Mouse (Mus musculus): ENCODE measurements around the gene Gpr143.
"Not testable (repeated sequence)": the region's sequence is repeated elsewhere in the genome, so short reads cannot be mapped to it uniquely, and the experiment has no call there.

Gene Gpr143

GRCm38 (mm10) chrX:152781720-152782403 lies at the start of gene Gpr143:
Gpr143 (plus strand) TSS chrX:152781921.
- DNase-seq (ENCODE audit: low spot score) = peak; percentile 16

- DNase-seq (ENCODE audit: low spot score) = no peak
Measured at GRCm38 (mm10) chrX:152735283-152735682, 46.4 kb upstream of the Gpr143 start.

DNA sequence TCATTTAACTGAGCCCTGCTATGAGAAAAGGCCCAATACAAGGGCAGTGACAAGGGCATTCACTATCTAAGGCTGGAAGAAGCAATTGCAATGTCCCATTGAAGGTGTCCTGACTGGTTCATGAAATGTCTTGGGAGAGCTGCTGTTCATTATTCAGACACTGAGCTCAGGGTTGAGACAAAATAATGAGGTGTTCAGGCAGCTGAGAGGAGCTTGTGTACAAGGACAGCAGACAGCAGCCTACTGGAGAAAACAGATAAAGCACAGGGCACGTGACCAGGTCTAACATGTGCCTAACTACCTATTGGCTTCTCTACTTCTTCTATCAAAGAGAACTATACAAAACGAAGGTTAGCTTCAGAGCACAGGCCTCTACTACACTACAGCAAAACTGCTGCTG lies 43.5 kb upstream of the Gpr143 start:
- DNase-seq (ENCODE audit: low spot score) = no peak

- no peak for DNase-seq (ENCODE audit: low spot score)
Measured at GRCm38 (mm10) chrX:152738759-152739368, 42.9 kb upstream of the Gpr143 start.

- DNase-seq (ENCODE audit: low spot score) = no peak
Measured at GRCm38 (mm10) chrX:152743642-152744041, 38.1 kb upstream of the Gpr143 start.

GRCm38 (mm10) chrX:152745925-152746324 lies 35.8 kb upstream of the Gpr143 start:
- no peak for DNase-seq (ENCODE audit: low spot score)

DNA sequence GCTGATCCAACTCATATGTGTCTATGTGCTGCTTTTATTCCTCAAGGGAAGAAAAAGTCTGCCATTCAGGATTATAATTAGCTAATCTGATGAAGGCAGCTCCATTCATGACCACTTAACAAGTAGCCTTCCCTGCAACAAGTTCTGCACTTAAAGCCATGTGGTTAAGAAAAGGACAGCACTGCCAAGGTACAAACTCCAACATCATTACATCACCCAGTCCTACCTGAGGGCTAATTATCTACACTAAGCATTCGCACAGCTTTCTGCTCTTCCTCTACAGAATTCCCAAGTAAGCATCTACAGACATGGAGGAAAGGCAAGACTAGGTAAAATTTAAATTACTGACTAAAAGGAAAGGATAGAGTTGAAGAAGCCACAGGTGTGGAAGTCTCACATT lies 25.9 kb upstream of the Gpr143 start:
- DNase-seq (ENCODE audit: low spot score) = no peak

GRCm38 (mm10) chrX:152756293-152756692 lies 25.4 kb upstream of the Gpr143 start:
- no peak for DNase-seq (ENCODE audit: low spot score)

DNA sequence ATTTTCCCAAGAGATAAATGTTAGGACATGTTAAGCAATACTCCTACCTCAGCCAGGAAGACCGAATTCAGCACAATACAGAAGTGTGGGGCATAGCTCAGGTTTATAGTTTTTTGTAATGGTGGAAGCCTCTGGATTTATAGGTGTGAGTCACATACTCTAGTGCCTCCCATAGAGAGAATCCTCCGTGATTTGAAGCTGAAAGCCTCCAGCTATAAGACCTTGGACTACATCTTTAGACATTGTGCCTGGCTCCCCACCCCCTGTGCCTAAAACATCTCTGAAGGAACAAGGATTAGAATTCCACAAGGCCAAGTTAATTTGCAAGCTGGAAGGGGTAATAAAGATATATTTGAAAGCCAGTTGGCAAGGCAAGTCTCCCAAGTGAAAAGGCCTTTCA lies 19.3 kb upstream of the Gpr143 start:
- DNase-seq (ENCODE audit: low spot score) = no peak

- DNase-seq (ENCODE audit: low spot score) = no peak
Measured at GRCm38 (mm10) chrX:152762855-152763254, 18.9 kb upstream of the Gpr143 start.

GRCm38 (mm10) chrX:152764171-152764570 lies 17.6 kb upstream of the Gpr143 start:
- no peak for DNase-seq (ENCODE audit: low spot score)

- DNase-seq (ENCODE audit: low spot score) = peak; percentile 19
Measured at GRCm38 (mm10) chrX:152768891-152769599, 12.7 kb upstream of the Gpr143 start, which contains the start of gene Shroom2. Shroom2 (minus strand) TSS chrX:152769465.

DNA sequence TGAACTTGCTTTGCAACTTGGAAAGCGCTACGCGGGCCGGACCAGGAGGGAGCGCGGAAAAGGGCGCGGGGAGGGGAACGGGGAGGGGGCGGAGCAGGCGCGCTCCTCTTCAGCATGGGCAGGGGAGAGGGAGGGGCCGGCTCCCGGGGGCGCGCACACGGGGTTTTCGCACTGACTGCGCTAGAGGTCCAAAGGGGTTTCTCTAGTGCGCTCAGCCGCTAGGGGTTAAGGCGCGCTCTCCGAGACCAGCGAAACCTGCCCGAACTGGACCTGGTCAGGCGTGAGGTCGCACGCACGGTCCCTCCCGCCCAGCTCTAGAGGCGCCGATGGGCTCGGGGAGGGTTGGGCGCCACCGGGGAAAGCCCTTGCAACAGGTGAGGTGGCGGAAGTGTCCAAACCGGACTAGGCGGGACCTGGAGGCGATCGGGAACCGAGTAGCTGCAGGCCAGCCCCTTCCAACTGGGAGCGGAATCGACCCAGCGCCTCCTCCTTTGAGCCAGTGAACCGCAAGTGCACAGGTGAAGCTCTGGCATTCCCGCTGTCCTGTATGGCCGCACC lies 12.0 kb upstream of the Gpr143 start:
- peak; percentile 73 for DNase-seq (ENCODE audit: low spot score)

DNA sequence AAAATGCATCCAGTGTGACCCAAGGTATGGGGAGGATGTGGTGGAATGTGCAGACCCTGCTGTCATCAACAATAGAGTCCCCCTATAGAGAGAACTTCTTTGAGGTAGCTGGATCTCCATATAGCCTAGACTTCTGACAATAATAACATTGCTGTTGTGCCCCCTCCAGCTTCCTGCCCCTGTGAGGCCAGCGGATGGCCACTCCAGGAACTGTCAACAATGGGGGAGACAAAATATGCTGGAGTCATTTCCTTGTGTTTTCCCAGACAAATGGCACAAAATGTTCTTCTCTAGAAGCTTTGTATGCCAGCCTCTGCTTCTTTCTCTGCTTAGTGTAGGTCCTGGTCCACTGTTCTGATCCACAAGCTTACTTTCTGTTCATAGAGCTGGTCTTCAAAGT lies 6.4 kb downstream of the Gpr143 start:
- DNase-seq (ENCODE audit: low spot score) = no peak

DNA sequence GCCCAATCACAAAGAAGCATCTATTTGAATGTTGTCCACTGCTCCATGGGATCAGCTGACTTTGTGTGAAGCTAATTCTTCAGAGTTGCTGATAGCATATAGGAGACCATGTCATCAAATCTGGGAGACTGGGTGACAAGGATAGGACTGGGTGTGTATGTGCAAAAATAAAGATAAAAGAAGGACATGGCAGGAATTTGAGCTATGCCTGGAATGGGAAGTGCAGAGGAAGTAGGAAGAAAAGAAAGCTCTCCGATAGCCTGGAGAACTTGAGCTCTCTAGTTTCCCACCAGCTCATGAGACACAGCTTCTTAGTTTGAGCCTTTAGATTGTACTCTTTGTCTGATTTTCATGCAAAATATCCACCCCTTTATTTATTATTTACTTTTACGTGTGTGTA lies 6.9 kb downstream of the Gpr143 start:
- no peak for DNase-seq (ENCODE audit: low spot score)

- DNase-seq (ENCODE audit: low spot score) = no peak
Measured at GRCm38 (mm10) chrX:152805317-152805716, 23.6 kb downstream of the Gpr143 start.

DNA sequence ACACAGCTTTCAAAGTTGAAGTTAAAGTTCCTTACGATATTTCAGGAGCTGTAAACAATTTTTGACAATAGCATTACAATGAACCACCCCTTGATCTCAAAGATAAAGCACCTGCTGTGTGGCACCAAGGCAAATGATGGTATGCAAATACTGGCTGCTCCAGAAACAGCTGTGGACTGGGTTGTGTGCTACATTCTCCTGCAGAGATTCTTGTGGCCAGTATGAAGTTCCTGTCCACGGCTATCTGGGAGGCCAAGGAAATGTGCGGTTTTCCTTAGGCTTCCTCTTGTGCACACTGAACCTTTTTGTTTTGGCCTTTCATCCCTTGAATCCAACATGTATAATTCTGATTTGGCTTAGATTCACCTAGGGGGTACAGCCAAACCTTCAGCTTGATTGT lies 31.6 kb downstream of the Gpr143 start:
- no peak for DNase-seq (ENCODE audit: low spot score)

GRCm38 (mm10) chrX:152818996-152819395 lies 37.3 kb downstream of the Gpr143 start:
- peak; percentile 51 for DNase-seq (ENCODE audit: low spot score)

- DNase-seq (ENCODE audit: low spot score) = not testable (repeated sequence)
Measured at GRCm38 (mm10) chrX:152831003-152831550, 49.4 kb downstream of the Gpr143 start.

GRCm38 (mm10) chrX:152834940-152835339 lies 53.2 kb downstream of the Gpr143 start:
- DNase-seq (ENCODE audit: low spot score) = peak; percentile 51

GRCm38 (mm10) chrX:152855076-152855772 lies 73.5 kb downstream of the Gpr143 start:
- no peak for DNase-seq (ENCODE audit: low spot score)

Measured in embryo, embryonic 10 days (tissue).